Mouse (Mus musculus) frontal cortex, postnatal 10 days (tissue): ENCODE data around the gene Kcnma1.

Source experiments
- DNase-seq, 2 experiments: peaks; one replicate each; pipeline ENCODE4 v3.0.0; 2022; ENCODE audit warnings: low spot score in 2 of 2, mixed read lengths in 1 of 2

Gene Kcnma1

DNA sequence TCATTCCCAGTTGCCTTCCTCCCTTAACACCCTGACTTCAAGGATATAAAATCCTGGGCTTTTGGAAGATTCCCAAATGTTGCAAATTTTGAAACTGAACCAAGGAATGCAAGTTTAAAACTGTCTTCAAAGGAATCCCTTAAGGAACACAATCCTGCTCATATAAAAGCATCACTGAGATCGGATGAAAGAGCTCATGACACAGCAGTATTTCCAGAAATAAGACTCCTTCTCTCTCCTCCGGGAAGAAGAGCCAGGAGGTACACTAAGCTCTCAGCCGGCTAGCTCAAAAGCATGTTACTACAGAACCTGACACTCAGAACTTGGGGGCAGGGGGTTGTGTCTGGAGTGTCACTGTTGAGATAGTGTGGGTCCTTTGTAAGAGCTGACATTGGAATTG, 325.8 kb downstream of the Kcnma1 start:
- DNase-seq: no peak

DNA sequence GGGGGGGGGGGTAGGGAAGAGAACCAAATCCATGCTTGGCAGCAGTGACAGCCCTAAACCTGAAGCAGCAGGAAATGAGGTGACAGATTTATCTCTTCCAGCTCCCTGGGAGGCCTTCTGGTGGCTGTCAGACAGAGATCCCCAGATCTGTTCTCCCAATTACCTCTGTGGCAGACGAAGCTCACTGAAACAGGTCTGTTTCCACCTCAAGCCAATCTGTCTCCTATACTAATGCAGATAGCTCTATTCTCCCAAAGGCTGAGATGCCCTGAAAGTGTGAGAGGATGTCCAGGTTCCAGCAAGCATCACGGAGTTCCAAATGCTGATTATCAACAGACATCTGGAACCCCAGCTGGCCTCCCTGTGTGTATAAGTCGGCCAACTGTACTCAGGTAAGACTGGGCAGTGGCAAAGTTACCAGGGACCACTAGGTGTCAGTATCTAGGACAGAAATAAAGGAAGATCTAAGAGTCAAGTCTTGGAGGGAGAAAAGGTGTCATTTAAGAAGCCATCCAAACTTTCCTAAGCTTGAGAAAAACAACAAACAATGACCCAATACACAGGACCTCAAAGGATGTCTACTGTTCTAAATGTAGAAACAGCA, 329.7 kb downstream of the Kcnma1 start:
- no peak for DNase-seq

DNA sequence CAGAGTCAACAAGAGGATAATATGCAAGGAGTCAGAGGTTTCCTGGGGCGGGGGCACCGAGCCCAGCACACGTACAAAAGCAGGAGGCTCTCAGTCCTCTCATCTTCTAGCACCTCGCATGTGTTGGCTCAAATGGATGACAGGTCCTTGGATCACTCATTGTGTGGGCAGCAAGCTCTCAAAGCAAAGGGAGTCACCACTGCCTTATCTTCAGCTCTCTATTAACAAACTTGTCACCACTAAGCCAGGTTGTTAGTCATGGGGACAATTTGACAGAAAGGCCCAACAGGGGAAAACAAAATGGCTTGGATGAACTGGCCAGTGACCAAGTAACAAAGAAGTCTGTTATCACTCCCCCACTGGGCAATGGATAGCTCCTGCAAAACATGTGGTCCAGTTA, 331.5 kb downstream of the Kcnma1 start:
- no peak for DNase-seq

DNA sequence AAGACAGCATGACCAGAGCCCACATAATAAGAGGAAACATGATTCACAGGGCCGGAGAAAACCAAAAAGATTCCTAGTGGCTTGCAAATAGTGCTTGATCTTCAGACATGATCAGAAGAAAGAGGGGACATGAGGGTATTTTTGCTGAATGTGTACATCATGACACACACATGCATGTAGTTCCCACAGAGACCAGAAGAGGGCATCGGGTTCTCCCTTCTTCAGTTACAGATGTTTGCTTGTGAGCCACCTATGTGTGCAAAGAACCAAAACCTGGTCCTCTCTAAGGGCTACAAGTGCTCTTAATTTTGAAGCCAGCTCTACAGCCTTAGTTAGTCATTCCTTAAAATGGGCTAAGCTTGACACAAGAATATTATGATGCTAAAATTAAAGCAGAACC, 334.9 kb downstream of the Kcnma1 start:
- DNase-seq: no peak

DNA sequence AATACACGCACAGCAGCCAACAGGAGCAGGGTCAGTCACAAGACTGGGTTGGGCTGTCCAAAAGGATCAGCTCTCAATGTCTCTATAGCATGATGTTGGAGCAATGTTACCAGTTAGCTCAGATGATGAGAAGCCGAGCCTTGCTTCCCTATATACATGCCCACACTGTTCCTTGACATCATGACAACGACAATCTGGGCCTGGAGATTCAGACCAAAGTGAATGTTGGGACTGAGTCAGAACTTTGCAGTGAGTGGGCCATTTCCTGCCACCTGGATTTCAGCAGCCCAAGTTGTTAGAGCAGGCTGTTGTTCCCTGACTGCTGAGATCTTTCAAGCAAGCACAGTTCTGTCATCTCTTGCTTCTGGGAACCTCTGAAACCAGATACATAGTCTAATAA, 347.9 kb downstream of the Kcnma1 start:
- DNase-seq: no peak

DNA sequence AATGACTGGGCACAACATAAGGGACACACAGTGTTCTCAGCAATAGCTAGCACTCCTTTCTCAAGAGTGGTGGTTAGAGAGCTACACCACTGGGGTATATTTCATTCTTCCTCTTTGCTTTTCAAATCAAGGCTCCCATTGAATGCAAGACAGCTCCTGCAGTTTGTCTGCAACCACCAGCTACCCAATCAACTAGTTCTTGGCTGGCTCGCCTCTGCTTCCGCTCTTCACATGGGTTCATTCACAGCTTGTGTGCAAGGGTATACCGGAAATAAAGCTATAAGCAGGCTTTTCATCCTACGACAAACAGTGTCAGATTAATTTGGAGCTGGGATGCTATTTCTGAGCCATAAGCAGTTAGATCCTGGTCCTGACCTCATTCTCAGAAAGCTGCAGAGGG, 362.6 kb downstream of the Kcnma1 start:
- DNase-seq: no peak

DNA sequence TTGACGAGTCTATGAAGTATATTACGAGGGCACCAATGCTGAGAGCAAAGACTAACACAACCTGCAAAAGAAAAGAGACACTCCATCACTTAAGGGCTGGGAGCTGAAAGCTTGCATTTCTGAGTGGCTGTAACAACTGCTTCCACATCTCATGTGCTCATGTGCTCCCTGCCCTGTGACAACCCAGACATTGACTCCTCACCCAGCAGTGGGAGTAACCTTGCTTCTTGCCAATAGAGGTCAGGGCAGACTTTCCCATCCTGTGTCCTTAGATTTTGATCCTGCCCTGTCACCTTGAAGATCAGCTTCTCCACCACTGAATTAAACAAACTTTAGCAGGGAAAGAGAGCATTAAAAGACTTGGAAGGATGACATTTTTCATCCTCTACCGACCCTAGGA, 364.2 kb downstream of the Kcnma1 start:
- no peak for DNase-seq

DNA sequence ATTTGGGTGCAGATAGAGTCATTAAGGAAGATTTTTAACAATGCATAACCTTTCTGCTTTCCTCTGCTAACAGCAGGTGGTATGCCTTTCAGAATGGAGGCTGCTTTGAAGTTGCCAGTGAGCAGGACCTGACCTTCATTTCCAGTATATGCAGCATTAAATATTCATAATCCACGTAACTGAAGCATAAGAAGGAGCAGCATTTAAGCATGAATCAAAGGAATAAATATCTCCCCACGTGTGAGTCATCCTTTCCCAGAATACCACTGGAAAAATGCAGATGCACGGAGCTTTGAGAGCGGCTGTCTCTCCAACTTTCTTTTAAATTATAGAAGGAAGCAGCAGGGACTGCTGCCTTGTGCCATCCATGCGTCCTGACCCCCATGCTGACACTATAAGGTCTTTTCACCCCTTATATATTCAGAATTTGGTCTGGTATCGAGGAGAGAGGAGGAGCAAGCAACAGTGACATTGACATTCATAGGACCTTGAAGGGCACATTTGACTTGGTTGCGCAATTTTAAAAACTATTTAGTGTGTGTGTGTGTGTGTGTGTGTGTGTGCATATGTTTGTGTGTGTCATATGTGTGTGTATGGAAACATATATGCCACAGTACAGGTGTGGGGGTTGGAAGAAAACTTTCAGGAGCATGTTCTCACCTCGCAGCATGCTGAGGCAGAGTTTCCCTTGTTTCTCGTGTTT, 368.8 kb downstream of the Kcnma1 start:
- DNase-seq: no peak

DNA sequence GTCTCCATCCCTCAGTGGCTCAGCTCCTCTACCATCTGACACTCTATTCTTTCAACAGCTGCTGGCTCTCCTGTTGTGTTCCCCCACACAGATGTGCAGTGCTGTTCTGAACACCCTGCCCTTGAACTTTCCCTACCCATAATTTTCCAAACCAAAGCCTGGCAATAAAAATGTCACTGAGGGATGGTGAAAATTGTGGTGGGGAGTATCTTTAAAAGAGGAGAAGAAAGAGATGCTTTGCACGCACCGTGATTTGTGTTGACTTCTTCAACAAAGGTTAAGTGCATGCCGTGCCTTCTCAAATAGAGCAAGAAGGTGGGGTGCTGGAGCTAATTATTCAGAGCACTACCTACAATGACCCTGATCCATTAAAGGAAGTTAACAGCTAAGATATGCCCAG, 371.1 kb downstream of the Kcnma1 start:
- no peak for DNase-seq

DNA sequence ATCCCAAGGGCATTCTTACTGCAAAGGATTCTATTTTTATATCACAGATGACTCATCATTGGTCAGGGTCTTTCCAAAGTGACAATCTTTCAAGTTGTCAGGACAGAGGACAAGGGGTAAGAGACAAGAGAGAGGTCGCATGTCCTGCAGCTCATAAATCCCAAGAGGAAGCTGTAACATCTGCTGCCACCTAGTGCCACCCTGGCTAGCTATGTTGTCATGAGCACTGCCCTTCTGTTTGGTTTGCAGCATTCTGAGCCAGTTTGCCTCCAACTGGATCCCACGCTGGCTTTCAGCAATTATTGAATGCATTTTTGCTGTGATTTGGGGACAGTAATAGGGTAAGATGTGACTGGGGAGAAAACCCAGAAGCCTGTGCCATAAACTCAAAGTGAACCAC, 373.6 kb downstream of the Kcnma1 start:
- no peak for DNase-seq

DNA sequence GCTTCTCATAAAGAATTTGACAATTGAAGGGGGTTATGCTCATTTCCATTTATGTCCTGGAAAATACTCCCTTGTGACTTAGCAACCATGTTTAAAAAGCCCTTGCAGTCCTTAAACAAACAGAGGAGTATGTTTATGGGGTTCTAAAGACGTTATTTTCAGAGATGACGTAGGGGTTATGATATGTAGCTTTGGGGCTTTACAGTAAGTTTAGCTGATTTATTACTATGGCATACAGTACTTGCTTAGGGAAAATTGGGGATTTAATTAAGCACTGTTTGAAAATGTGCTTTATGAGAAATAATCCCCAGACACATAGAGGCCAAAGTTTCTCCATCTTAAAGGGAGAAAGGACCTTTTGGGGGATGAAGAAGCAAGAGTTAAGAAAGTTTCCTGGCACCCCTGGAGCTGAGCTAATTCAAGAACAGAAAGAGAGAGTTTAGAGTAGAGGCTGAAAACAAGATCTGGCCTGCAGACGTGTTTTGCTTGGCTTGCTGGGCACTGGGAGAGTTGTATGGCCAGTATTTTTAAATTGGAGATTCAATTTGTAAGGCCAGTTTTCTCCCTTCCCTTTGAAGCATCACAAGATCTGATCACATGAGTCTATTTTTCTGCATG, 376.1 kb downstream of the Kcnma1 start:
- no peak for DNase-seq

DNA sequence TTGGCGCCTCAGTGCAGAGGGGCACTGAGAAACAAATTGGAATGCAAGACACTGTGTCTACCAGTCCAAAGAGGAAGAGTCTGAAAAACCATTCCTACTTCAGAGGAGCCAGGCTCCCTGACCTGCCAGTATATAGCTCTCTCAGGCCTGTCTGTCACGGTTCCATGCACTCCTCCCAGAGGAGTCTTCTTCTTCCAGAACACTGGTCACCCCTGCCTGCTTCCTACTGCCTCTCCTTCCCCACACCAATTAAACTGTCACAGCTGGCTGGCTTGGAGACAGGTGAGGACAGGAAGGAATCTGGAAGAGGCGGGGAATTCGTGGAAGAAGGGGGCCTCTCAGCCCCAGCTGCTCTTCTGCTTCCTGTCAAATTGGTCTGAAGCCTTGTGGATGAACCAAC, 378.4 kb downstream of the Kcnma1 start:
- DNase-seq: no peak

DNA sequence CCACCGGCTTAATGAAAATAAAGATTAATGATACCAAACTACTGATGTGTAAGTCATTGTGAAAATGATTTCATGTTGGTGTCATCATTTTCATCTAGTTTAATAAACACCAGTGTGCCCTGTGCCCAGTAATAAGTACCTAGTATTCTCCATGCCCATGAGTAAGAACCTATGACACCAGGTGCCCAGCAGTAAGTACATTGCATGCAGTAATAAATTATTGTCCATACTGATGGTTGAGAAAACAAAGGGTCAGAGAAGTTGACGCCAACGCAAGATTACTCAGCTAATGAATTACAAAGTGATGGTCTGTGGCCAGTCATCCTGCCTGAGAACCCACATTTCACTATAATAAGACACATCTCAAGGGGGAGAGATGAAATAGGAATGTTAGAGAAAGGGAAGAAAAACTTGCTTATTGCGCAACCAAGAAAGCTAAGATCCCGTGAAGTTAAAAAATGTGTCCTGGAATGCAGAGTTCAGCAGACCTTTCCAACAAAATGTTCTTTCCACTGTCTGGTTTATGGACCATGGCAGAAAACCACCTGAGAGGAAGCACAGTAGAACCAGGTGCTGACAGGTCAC, 381.2 kb downstream of the Kcnma1 start:
- no peak for DNase-seq

DNA sequence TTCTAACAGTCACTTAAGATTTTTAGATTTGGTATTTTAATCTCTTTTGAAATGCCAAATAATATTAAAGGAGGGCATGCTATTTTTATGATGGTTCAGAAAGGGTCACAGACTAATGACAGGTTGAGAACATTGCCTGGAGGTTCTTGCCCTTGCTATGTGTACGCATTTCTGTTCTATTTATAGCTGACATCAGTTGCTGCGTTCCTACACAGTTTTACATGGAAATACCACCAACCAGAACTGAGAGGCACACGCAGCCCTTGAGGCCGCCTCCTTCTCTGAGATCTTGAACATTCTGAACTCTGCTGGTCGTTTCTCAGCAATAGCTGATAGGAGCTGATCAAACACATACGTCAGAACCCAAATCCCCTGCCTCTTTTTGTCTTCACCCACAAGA, 387.4 kb downstream of the Kcnma1 start:
- DNase-seq: no peak

DNA sequence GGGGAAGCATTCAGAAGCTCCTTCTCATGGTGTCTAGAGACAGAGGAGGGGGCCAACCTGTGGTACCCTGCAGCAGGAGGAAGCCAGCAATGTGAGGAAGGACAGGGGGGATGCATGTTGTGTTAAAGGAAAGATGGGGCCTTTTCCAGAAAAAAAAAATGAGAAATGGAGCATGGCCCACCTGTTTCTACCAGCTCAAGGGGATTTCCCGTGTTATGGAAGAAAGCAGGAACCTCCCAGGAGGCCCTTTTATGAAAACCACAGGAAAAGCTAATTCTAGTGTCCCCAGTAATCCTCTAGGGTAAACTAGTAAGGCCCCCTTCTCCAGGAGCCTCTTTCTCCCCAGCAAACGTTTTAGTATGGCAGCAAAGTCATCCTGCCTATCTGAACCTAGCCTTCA, 388.2 kb downstream of the Kcnma1 start:
- DNase-seq: no peak

DNA sequence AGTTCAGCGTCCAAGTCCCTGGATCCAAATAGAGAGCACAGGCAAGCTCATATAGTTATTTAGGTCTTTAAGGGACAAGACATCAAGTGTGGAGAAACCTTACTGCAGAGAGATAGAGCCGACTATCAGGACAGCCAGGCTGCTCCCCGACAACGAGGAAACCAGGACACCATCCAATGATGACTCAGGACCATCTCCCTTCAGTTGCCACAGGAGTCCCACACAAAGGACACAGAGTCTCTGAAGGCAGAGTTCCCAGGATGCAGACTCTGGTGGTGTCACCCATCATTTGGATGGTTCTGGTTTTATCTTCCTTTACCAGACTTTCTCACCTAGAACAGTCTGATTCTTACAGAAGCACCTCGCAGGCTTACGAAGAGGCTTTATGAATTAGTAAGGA, 388.9 kb downstream of the Kcnma1 start:
- no peak for DNase-seq

DNA sequence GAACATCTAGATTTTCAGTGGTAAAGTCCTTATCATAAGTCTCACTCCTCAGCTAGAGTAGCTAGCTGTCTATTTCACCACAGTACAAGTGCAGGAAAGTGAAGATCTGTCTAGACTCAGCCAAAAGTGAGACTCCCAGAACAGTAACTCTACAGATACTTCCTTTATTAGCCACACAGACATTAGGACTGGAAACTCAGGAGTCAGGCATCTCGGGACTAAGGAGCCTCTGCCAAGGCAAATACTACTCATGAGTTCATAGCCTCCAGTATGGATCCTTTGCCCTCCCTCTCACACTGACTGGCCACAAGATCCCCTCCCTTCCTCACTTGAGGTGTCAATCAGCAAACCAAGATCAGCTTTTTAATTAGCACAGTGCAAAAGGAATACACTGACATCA, 389.8 kb downstream of the Kcnma1 start:
- DNase-seq: no peak

DNA sequence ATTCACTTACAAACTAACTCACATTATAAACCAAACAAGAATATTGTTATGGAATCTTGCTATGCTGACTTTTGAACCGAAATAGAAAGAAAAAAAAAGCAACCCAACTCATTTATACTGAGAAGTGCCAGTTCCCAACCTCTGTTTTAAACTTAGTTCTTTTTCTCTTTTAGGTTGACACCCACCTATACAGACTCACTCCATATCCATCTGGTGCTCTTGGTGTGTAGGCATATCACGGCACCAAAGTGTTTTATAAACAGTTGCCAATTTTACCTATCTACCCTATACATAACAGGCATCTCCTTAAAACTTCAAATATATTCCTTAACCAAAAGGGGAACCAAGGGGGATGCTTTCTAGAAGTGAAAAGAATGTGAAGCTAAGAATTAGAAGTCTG, 393.6 kb downstream of the Kcnma1 start:
- DNase-seq: no peak

DNA sequence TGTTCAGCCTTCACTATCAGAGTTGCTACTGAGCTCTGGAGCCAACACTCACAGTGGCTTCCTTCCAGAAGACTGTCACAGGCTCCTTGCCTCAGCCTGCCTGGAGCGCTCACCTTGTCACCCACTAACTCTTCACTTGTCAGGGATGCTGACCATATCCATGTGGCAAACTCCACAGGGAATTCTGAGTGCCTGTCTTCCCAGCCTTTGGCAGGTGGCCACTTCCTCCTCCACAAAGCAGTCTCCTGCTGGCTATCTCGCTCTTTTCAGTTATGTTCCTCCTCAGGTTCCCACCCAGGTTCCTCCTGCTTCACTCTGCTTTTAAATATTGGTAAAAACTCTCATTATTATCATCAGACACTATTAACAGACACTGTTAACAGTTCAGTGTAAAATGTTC, 395.3 kb downstream of the Kcnma1 start:
- no peak for DNase-seq

DNA sequence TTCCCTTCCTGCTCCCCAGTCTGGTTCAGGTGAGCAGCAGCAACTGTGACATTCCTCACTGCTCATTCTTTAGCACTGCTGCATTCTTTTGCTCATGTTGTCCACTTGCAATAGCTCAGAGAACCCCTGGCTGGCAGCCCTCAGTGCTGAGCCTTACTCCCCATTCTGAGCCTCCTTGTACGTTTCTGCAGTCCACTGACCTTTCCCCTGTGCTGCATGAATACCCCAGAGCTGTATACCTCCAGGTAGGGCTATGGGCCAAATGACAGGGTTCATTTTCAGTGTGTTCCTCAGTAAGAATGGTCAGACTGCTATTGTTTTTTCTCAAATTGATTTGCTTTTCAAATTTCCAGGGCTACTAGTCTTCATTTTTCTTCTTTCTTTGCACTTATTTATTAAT, 396.2 kb downstream of the Kcnma1 start:
- DNase-seq: no peak

DNA sequence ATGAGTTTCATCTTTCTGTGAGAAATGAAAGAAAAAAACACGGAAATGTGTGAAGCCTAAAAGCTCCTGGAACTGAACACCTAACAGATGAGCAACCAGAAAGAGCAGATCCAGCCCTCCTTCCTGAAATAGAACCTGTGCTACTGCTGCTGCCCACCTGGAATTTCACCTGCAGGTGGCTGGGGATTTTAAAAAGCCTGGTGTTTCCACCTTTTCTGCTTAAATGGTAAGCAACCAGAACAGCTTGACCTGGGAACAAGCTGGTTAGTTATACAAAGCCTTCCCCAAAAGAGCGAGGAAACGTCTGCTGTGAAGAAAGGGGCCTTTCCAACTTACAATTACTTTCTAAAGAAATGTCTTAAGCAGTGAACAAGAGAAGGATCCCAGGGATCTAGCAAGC, 404.2 kb downstream of the Kcnma1 start:
- no peak for DNase-seq

DNA sequence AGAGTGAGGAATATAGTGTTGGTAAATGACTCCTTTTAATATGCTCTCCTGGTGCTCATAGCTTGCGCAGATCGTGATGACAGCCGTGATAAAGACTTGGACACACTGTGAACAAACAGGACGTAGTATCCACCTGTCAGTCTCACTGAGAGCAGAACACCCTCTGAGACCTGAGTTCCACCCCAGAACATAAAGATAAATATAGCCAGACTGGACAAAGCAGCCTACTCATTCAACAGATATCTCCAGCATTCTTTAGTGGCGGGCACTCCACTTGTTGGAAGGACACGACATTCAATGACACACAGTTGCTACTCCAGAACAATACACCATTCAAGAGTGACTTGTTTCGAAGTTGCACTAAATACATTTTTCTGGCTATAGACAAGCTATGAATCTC, 408.6 kb downstream of the Kcnma1 start:
- no peak for DNase-seq

DNA sequence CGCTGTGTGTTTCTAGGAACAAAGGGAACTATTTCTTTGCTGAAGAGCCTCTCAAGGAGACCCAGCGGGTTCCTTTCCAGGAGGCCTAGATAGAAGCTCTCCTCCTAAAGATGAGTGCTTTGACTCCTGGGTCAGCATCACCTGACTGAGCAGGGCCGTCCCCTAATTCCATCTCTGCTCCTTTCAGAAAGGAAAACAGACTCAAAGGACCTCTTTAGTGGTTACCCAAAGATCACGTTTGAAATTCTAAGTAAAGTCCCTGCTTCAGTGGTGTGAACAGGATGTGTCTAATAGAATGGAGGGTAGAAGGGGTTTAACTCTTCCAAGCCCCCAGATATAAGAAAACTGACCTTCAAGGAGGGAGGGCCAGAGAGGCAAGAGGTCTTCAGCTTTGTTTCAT, 411.4 kb downstream of the Kcnma1 start:
- no peak for DNase-seq
